Mouse (Mus musculus): Measurements from ENCODE around the gene Unc13b. TPM values are rescaled to one million over a fixed set of nuclear protein-coding genes. Genes with fewer than 3 reads are reported as not detected.

Unc13b gene
- polyA plus RNA-seq, 1 experiment from 2014 or later = 17.5 TPM

DNA sequence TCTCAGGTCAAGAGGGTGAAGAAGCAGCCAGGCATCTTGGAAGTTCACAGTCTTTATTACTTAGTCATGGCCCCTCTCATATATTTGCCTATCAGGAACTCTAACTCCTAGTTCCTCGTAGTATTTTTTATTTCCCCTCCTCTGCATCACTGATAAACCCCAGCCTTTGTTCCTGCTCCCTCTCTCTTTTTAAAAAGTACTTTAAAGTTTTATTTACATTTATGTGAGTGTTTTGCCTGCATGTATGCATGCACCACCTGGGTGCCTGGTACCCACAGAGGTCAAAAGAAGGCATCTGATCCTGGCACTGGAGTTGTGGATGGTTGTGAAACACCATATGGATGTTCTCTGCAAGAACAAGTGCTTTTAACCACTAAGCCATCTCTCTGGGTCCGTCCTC is 207.4 kb downstream of the Unc13b start:
- WGBS = 61% methylated on average over 2 of the region's 2 CpGs
- Histone ChIP-seq H3K9me3 (ENCODE audit: control insufficient read depth, low read length) (no peaks in the 10 kb centered on the region), H3K9ac (replicated peaks; ENCODE audit: low read depth, low read length) (no peak overlapping the region), H3K27me3 (ENCODE audit: control insufficient read depth, insufficient read depth, low read length) (no peaks in the 10 kb centered on the region), H3K27ac (ENCODE audit: low read depth, low read length) (no peak overlapping the region), H3K36me3 (ENCODE audit: control insufficient read depth, insufficient read depth, low read length) (no peaks in the 10 kb centered on the region), H3K4me1 (ENCODE audit: control insufficient read depth, insufficient read depth, low read length) (peaks cover 4% of the 10 kb centered on the region), H3K4me2 (ENCODE audit: low read depth, low read length) (no peak overlapping the region), H3K4me3 (ENCODE audit: low read depth, low read length) (no peak overlapping the region)
- ATAC-seq (ENCODE audit: low read depth) = no peak

DNA sequence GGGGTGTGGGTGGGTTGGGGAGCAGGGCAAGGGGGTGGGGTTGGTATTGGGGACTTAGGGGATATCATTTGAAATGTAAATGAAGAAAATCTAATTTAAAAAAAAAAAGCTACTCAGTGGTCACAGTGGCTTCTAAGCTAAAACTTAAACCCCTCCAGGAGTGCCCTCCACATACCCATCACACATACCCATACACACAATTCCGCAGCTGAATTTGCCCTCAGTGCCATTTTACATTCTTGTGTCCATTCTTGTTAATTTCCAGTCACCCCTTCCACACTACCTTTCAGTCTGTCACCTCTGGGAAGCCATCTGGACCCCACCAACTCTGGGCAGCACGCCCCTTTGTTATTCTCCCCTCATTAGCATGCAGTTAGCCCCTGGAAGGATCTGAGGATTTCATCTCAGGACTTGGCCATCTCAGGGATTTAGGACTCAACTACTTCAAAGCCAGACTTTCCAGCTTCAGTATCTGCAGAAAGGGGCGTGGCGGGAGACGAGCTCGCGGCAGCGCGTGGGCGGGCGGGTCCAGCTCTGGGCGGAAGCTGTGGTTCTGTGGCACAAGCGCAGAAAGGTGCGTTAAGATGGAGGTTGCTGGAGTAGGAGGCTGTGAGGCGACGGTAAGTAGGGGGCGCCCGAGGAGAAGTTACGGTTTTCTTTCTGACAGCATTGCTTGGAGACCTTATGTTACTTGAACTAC is 208.0 kb downstream of the Unc13b start, which contains the start of gene Atp8b5:
Gene Atp8b5, plus strand, starts transcription at position 537 of the 700 bp plus-strand sequence.
- Histone ChIP-seq H3K9me3 (ENCODE audit: control insufficient read depth, low read length) (no peaks in the 10 kb centered on the region), H3K27ac (ENCODE audit: low read depth, low read length) (no peak within 1 kb of the TSS), H3K36me3 (ENCODE audit: control insufficient read depth, insufficient read depth, low read length) (no peaks in the 10 kb centered on the region), H3K4me3 (ENCODE audit: low read depth, low read length) (peak within 1 kb of the TSS; percentile 34), H3K4me2 (ENCODE audit: low read depth, low read length) (peak within 1 kb of the TSS; percentile 74), H3K9ac (replicated peaks; ENCODE audit: low read depth, low read length) (peak within 1 kb of the TSS; percentile 54), H3K4me1 (ENCODE audit: control insufficient read depth, insufficient read depth, low read length) (peaks cover 4% of the 10 kb centered on the region), H3K27me3 (ENCODE audit: control insufficient read depth, insufficient read depth, low read length) (no peaks in the 10 kb centered on the region)
- ATAC-seq (ENCODE audit: low read depth) = peak; percentile 97
- WGBS = 2% methylated on average over 19 of the region's 19 CpGs

DNA sequence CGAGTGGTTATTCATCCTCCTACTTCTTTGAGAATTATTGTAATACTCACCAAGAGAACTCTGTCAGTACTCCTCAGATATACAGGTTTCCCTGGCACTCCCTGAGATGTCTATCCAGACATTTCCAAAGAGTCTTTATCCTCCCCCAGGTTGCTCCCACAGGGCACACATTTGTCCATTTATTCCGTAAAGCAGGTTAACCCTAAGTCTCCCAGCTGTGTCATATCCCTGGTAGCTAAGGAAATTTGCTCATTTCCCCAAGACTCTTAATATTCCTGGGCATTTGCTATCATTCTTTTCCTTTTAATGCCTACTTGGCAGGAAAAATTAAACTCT is 208.5 kb downstream of the Unc13b start:
- WGBS = 6% methylated on average over 2 of the region's 2 CpGs
- ATAC-seq (ENCODE audit: low read depth) = no peak; the same call in 1 of the 2 replicates
- H3K4me1 ChIP-seq (ENCODE audit: control insufficient read depth, insufficient read depth, low read length) = peaks cover 4% of the 10 kb centered on the region
- H3K9ac ChIP-seq (replicated peaks; ENCODE audit: low read depth, low read length) = peak overlapping the region; percentile 54; the same call in 1 of the 2 replicates
- no peaks in the 10 kb centered on the region for H3K36me3 ChIP-seq (ENCODE audit: control insufficient read depth, insufficient read depth, low read length)
- no peaks in the 10 kb centered on the region for H3K27me3 ChIP-seq (ENCODE audit: control insufficient read depth, insufficient read depth, low read length)
- H3K27ac ChIP-seq (ENCODE audit: low read depth, low read length) = no peak overlapping the region
- no peaks in the 10 kb centered on the region for H3K9me3 ChIP-seq (ENCODE audit: control insufficient read depth, low read length)
- peak overlapping the region; percentile 74 for H3K4me2 ChIP-seq (ENCODE audit: low read depth, low read length)
- peak overlapping the region; percentile 34 for H3K4me3 ChIP-seq (ENCODE audit: low read depth, low read length)

DNA sequence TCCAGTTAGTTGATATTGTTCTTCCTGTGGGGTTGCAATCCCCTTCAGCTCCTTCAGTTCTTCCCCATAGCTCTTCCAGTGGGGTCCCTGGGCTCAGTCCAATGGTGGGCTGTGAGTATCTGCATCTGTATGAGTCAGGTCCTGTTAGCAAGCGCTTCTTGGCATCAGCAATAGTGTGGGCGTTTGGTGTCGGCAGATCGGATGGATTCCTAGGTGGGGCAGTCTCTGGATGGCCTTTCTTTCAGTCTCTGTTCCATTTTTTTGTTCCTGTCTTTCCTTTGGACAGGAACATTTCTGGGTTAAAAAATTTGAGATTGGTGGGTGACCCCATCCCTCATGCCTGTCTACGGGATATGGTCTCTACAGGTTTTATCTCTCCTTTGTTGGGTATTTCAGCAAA is 226.7 kb downstream of the Unc13b start:
- 94% methylated on average over 5 of the region's 5 CpGs for whole genome bisulfite sequencing
- Histone ChIP-seq H3K36me3 (ENCODE audit: control insufficient read depth, insufficient read depth, low read length) (no peaks in the 10 kb centered on the region), H3K27ac (ENCODE audit: low read depth, low read length) (no peak overlapping the region), H3K9ac (replicated peaks; ENCODE audit: low read depth, low read length) (no peak overlapping the region), H3K4me2 (ENCODE audit: low read depth, low read length) (no peak overlapping the region), H3K9me3 (ENCODE audit: control insufficient read depth, low read length) (no peaks in the 10 kb centered on the region), H3K4me3 (ENCODE audit: low read depth, low read length) (no peak overlapping the region), H3K27me3 (ENCODE audit: control insufficient read depth, insufficient read depth, low read length) (no peaks in the 10 kb centered on the region), H3K4me1 (ENCODE audit: control insufficient read depth, insufficient read depth, low read length) (0 out of 2 replicates have a peak, but pooled peaks cover 4% of the 10 kb centered on the region)
- ATAC-seq (ENCODE audit: low read depth) = no peak

DNA sequence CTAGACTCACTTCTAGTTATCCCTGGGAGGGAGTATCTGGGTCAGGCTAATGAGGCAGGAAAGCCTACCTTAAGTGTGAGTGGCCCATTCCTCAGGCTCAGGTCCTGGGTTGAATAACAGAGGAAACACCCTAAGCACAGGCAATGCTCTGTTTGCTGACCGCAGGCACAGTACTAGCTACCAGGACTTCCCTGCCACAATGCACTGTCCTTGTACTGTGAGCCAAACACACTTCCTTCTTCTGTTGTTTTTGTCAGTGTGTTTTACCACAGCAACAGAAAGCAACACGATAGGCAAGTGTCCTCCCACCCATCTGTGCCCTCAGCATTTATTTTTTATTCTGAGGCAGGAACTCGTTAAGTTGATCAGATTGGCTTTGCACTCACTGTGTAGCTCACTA is 228.6 kb downstream of the Unc13b start:
- WGBS = 79% methylated on average over 3 of the region's 3 CpGs
- Histone ChIP-seq H3K4me1 (ENCODE audit: control insufficient read depth, insufficient read depth, low read length) (0 out of 2 replicates have a peak, but pooled peaks cover 4% of the 10 kb centered on the region), H3K9me3 (ENCODE audit: control insufficient read depth, low read length) (no peaks in the 10 kb centered on the region), H3K27ac (ENCODE audit: low read depth, low read length) (no peak overlapping the region), H3K9ac (replicated peaks; ENCODE audit: low read depth, low read length) (no peak overlapping the region), H3K4me2 (ENCODE audit: low read depth, low read length) (no peak overlapping the region), H3K27me3 (ENCODE audit: control insufficient read depth, insufficient read depth, low read length) (no peaks in the 10 kb centered on the region), H3K36me3 (ENCODE audit: control insufficient read depth, insufficient read depth, low read length) (no peaks in the 10 kb centered on the region), H3K4me3 (ENCODE audit: low read depth, low read length) (no peak overlapping the region)
- ATAC-seq (ENCODE audit: low read depth) = no peak

DNA sequence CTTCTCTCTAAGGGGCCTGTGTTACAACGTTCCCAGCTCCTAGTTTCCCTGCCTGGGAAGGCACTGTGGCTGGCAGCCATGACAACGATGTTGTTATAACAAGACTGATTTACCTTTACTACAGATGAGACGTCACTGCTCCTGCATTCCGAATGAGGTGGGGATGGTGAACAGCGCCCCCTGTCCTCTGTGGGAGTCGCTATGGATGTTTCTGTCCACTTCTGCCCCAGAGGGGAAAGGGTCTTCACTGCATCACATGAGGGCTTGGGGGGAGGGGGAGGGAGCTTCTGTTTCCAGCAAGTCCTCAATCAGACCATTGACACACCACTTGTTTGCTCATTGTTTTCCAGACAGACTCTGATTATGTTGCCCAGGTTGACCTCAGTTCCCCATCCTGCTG is 235.2 kb downstream of the Unc13b start:
- Histone ChIP-seq H3K4me1 (ENCODE audit: control insufficient read depth, insufficient read depth, low read length) (no peaks in the 10 kb centered on the region), H3K4me2 (ENCODE audit: low read depth, low read length) (no peak overlapping the region), H3K9ac (replicated peaks; ENCODE audit: low read depth, low read length) (no peak overlapping the region), H3K27ac (ENCODE audit: low read depth, low read length) (no peak overlapping the region), H3K9me3 (ENCODE audit: control insufficient read depth, low read length) (no peaks in the 10 kb centered on the region), H3K4me3 (ENCODE audit: low read depth, low read length) (no peak overlapping the region), H3K36me3 (ENCODE audit: control insufficient read depth, insufficient read depth, low read length) (no peaks in the 10 kb centered on the region), H3K27me3 (ENCODE audit: control insufficient read depth, insufficient read depth, low read length) (no peaks in the 10 kb centered on the region)
- no peak for ATAC-seq (ENCODE audit: low read depth)
- WGBS = 28% methylated on average over 6 of the region's 6 CpGs

DNA sequence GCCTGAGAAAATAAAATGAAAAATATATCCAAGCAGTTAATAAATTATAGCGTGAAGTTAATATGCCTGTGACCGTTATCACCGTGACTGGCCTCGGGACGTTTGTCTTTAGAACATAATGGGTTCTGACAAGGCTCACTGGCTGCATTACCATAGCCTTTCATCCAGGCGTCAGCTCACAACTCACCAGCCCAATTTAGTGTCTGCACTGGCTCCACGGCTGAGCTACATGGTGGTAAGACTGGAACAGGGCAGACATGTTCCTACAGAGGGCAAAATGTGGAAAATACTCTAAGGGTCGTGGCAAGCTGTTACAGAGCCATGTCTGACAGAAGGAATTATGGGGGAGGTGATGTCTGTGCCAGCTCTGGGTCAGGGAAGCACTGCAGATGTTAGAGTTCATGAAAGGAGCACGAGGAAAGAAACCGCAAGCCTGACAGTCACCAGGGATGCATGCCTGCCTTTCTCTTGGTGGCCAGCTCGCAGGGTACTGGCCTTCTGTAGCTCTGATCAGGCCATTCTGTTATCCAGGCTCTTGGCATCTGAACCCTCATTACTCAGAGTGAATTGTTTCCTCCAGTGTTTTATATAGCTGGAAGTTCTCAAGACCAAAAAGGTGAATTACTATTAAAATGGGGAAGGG is 251.1 kb downstream of the Unc13b start:
- Histone ChIP-seq H3K4me2 (ENCODE audit: low read depth, low read length) (no peak overlapping the region), H3K36me3 (ENCODE audit: control insufficient read depth, insufficient read depth, low read length) (no peaks in the 10 kb centered on the region), H3K9ac (replicated peaks; ENCODE audit: low read depth, low read length) (no peak overlapping the region; the same call in 1 of the 2 replicates), H3K4me1 (ENCODE audit: control insufficient read depth, insufficient read depth, low read length) (peaks cover 7% of the 10 kb centered on the region), H3K9me3 (ENCODE audit: control insufficient read depth, low read length) (no peaks in the 10 kb centered on the region), H3K4me3 (ENCODE audit: low read depth, low read length) (no peak overlapping the region), H3K27me3 (ENCODE audit: control insufficient read depth, insufficient read depth, low read length) (no peaks in the 10 kb centered on the region), H3K27ac (ENCODE audit: low read depth, low read length) (no peak overlapping the region; the same call in 1 of the 2 replicates)
- peak; percentile 68 for ATAC-seq (ENCODE audit: low read depth)
- WGBS = 7% methylated on average over 11 of the region's 11 CpGs

Other genes with a start within 250 kb of the Unc13b start
- gene Fam205a1, start 205.1 kb upstream of the Unc13b start, polyA plus RNA-seq (2014; fragmentation: Nextera tagmentation; extraction: Ambion mirVana) = 0.12 and 0.23 TPM in 2 replicates
- gene Gm12394, start 202.2 kb upstream of the Unc13b start, polyA plus RNA-seq (2014; fragmentation: Nextera tagmentation; extraction: Ambion mirVana) = 0.79 and 0.84 TPM in 2 replicates
- 2.1 and 4.8 TPM in 2 replicates for gene Fam205c, start 184.7 kb upstream of the Unc13b start, polyA plus RNA-seq (2014; fragmentation: Nextera tagmentation; extraction: Ambion mirVana)
- 41.1 and 48.7 TPM in 2 replicates for gene Phf24, start 142.3 kb upstream of the Unc13b start, polyA plus RNA-seq (2014; fragmentation: Nextera tagmentation; extraction: Ambion mirVana)
- gene Dnajb5, start 109.1 kb upstream of the Unc13b start, polyA plus RNA-seq (2014; fragmentation: Nextera tagmentation; extraction: Ambion mirVana) = 44.1 and 44.7 TPM in 2 replicates
- 0.50 and 1.1 TPM in 2 replicates for gene 1700022I11Rik, start 89.3 kb upstream of the Unc13b start, polyA plus RNA-seq (2014; fragmentation: Nextera tagmentation; extraction: Ambion mirVana)
- gene Vcp, start 58.4 kb upstream of the Unc13b start, polyA plus RNA-seq (2014; fragmentation: Nextera tagmentation; extraction: Ambion mirVana) = 435 and 534 TPM in 2 replicates
- 18.9 and 21.6 TPM in 2 replicates for gene Fancg, start 48.4 kb upstream of the Unc13b start, polyA plus RNA-seq (2014; fragmentation: Nextera tagmentation; extraction: Ambion mirVana)
- gene Pigo, start 33.1 kb upstream of the Unc13b start, polyA plus RNA-seq (2014; fragmentation: Nextera tagmentation; extraction: Ambion mirVana) = 24.6 and 26.4 TPM in 2 replicates
- gene Stoml2, start 27.2 kb upstream of the Unc13b start, polyA plus RNA-seq (2014; fragmentation: Nextera tagmentation; extraction: Ambion mirVana) = 223 and 227 TPM in 2 replicates
- gene Fam214b, start 12.7 kb upstream of the Unc13b start, polyA plus RNA-seq (2014; fragmentation: Nextera tagmentation; extraction: Ambion mirVana) = 22.8 and 25.2 TPM in 2 replicates
- gene Atp8b5, start 208.2 kb downstream of the Unc13b start, polyA plus RNA-seq (2014; fragmentation: Nextera tagmentation; extraction: Ambion mirVana) = 0.68 and 0.86 TPM in 2 replicates

All from neural tube, embryonic 14.5 days (tissue).